Mouse (Mus musculus): ENCODE results near the gene Hoxd10.

Gene Hoxd10

DNA sequence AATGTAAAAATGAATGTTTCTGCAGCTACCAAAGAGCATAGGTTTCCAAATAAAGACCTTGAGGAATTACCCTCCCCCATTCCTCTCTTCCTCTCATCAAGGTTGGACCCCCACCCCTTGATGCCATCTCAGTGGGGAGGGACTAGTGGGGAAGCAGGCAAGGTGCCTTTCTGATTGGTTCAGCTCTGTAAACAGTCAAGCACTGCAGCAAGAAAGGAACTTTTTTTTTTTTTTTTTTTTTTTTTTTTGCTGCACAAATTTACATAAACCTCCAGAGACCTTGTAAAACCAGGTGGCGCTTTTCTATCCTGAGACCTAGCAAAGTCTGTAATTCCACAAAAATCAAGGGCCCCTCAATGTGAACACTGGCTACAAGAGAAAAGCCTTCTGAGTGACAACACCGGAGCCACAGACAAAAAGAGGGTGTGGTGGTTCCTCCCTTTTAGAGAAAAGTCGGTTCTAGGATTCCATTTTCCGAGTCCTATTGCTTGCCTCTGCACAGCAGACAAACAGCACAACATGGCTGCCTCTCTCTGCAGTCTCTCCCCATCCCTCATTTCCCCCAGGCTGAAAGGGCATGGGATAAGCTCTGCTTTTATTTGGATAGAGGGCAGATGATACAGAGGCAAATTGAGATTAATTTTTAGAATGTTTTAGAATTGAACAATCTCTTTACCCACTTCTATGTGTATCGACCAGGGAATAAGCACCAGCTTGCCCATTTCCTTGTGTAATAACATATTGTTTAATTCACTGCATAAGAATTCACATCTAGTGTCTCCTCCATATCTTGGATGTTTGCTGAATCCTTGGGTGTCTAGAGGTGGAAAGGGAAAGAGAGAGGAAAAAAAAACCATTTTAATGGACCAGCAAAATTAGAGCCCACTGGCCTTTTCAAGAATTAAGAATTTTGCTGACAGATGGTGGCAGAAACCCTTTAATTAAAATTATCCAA is 18.0 kb downstream of the Hoxd10 start:
- no peak for DNase-seq (ENCODE audit: low spot score)

GRCm38 (mm10) chr2:74710929-74711543 is 19.3 kb downstream of the Hoxd10 start:
- no peak for DNase-seq (ENCODE audit: low spot score)

DNA sequence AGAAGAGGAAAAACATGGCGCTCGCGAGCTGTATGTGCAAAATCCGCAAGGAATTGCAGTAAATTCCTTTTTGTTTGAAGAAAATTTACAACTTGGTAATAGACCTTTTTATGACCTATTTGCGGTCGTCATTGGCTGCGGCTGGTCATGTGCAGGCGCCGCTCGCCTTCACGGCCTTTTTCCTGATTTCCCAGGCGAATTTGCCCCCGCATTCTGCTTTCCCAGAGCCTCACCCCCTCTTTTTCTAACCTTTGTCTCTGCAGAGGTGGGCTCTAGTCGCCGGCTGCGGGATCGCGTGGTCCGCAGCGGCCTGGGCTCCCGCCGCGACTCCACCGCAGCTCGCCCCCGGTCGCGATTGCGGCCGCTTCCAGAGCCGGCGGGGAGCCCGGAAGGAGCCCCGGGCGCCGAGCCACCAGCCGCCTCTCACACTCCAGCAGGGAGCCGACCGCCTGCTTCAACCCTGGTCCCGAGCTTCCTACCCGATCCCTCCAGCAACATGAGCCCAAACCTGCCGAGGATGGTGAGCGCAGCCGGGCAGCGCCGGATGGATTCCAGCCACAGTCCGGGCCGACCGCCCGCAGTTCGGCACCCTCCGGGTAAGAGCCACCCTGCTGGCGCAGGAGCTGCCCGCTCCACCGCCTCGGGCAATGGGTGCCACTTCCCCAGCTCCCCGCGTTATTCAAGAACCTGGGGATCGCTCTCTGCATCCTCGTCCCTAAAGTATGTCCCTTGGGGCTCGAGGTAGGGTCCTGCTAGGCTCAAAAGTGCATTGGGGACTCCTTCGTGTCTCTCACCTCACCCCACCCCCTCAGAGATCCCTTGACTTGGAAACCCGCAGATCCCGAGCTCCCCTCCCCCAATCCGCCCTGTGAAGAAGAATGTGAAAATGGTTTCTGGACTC is 20.2 kb downstream of the Hoxd10 start, which contains the start of the genes Hoxd3 and Hoxd4:
Gene Hoxd3, plus strand, starts transcription at position 207 of the 901 bp plus-strand sequence.
Gene Hoxd4, plus strand, starts transcription at position 209 of the 901 bp plus-strand sequence.
- DNase-seq (ENCODE audit: low spot score) = no peak

- DNase-seq (ENCODE audit: low spot score) = no peak
These were observed 21.8 kb downstream of the Hoxd10 start for GRCm38 (mm10) chr2:74713239-74714150.

DNA sequence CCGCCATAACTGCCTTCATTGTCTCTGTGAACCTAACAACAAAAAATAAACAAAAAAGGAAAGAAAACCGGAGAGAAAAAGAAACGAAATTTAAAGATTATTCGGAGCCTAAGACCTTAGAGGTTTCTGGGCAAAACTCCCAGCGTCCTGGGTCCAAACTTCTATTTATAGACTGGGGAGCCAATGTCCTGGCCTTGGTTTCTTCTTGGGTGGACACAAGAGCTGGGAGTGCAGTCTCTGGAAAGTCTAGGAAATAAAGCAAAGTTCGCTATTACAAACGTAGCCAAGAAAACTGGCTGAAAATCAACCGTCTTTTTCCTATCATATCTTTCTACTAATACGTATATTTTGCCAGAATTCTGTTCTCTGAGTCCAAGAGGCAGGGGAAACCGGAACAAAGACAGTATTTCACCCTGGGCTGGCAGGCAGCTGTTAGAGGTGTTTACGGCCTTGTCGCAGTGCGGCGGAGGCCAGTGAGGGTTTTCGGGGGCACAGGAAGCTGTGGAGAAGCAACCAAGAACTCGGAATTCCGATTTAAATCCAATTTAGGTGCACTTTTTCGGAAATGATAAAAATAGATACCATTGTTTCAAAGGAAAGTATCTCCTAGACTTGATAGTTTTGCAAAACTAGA is 22.5 kb downstream of the Hoxd10 start:
- DNase-seq (ENCODE audit: low spot score) = no peak

GRCm38 (mm10) chr2:74714881-74715280 is 23.2 kb downstream of the Hoxd10 start:
- no peak for DNase-seq (ENCODE audit: low spot score)

DNA sequence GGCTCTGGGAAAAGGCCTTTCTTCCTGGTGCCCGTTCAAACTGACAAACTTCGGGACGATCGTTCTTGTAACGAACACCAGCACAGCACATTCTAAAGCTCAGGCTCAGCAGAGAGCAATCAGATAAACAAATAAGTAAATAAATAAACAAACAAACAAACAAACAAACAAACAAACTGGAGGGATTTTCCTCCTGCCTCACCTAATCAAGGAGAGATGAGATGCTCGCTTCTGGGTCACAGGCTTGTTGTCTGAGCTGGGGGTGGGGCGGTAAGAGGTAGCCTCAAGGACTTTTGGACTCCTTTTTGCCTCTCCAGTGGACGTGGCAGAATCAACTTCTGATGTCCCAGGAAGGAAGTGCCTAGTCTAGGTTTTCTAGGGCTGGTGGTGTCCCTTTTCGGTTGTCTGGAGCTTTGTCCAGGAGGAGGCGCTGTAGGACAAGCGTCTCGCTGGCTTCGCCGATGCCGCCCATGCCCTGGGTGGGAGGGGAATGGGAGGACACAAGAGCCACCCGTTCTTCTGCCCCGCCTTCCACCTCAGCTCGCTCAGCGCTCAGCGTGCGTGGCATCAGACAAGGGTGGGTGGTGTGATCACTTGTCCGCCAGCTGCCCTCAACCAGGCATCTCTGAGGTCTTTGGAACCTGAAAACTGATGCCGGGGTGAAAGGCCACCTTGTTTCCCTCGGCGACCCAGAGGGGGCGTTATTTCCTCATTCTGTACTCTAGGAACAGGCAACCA is 23.9 kb downstream of the Hoxd10 start:
- DNase-seq (ENCODE audit: low spot score) = no peak

- no peak for DNase-seq (ENCODE audit: low spot score)
These were observed 28.7 kb downstream of the Hoxd10 start for GRCm38 (mm10) chr2:74720384-74720783.

DNA sequence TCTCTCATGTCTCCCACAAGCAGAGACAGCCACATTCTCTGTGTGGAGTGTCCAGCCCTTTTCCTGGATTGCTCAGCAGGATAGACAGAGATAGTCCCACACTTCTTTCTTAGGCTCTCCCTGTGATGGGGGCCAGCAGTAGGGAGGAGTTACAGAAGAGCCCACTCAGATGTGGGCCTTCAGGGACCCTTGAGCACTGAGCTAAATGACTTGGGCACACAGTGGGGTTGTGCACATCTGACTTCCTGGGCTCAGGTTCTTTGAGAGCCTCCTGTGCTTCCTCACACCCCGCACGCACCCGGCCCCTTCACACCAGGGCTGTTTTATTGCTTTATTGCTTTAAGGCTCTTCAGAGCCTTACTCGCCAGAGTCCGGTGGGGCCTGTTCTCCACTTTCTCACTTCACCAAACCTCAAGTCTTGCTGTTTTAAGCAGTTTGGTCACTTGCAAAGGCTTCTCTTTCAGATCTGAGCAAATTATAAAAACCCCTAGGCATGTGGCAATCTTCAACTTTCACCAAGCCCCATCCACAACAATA is 29.3 kb downstream of the Hoxd10 start:
- no peak for DNase-seq (ENCODE audit: low spot score)

- no peak for DNase-seq (ENCODE audit: low spot score)
These were observed 30.2 kb downstream of the Hoxd10 start for GRCm38 (mm10) chr2:74721882-74722281.

- no peak for DNase-seq (ENCODE audit: low spot score)
These were observed 31.2 kb downstream of the Hoxd10 start for GRCm38 (mm10) chr2:74722949-74723348.

DNA sequence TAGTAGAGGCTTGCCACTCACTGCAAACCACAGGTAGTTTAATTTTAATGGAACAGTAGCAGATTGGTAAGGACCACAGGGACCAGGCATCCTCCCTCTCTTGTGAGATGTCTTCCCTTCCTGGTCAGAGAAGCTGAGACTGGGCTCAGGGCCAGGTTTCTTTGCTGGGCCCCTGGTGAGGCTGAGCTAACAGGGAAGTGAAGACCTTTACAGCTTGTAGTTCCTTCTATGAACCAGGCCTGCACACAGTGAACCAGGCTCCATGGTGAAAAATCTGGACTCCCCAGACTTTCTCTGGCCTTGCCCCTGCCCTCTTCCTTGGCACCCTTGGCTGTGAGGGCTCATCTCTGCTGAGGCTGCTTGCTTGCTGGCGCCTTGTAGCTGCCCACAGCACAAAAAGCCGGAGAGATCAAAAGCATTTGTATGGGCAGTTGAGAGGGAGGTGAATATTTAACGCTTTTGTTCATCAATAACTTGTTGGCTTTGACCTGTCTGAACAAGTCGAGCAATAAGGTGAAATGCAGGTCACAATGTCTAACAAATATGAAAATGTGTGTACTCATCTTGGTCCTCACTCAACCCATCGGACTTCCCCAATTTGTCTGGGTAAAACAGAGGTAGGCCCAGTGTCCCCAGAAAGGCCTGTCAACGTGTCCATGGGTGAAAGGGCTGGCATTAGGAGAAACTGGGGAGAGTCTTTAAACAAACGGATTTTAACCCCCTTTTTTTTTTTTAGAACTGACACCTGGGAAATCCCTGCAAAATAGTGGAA is 32.7 kb downstream of the Hoxd10 start:
- no peak for DNase-seq (ENCODE audit: low spot score)

- DNase-seq (ENCODE audit: low spot score) = no peak
These were observed 33.4 kb downstream of the Hoxd10 start for GRCm38 (mm10) chr2:74725171-74725570.

- no peak for DNase-seq (ENCODE audit: low spot score)
These were observed 34.8 kb downstream of the Hoxd10 start, which contains the start of gene Gm28230 for GRCm38 (mm10) chr2:74726551-74726950. TSS of gene Gm28230 (plus strand) at chr2:74726728.

DNA sequence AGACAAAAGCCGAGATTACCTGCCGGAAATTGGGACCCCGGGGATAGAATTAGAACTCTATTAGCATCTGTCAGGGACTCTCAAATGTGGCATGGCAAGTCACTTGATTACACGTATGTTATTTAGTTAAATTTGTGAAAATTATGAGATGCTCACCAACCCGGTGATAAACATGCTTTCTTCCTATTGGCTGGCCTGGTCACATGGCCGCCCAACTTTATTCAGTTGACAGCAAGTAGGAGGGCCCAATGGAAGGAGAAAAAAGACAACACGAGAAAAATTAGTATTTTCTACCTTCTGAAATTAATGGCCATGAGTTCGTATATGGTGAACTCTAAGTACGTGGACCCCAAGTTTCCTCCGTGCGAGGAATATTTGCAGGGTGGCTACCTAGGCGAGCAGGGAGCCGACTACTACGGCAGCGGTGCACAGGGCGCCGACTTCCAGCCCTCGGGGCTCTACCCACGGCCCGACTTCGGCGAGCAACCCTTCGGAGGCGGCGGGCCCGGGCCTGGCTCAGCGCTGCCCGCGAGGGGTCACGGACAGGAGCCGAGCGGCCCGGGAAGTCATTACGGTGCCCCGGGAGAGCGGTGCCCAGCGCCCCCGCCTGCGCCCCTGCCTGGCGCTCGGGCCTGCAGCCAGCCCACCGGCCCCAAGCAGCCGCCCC is 35.4 kb downstream of the Hoxd10 start:
- no peak for DNase-seq (ENCODE audit: low spot score)

DNA sequence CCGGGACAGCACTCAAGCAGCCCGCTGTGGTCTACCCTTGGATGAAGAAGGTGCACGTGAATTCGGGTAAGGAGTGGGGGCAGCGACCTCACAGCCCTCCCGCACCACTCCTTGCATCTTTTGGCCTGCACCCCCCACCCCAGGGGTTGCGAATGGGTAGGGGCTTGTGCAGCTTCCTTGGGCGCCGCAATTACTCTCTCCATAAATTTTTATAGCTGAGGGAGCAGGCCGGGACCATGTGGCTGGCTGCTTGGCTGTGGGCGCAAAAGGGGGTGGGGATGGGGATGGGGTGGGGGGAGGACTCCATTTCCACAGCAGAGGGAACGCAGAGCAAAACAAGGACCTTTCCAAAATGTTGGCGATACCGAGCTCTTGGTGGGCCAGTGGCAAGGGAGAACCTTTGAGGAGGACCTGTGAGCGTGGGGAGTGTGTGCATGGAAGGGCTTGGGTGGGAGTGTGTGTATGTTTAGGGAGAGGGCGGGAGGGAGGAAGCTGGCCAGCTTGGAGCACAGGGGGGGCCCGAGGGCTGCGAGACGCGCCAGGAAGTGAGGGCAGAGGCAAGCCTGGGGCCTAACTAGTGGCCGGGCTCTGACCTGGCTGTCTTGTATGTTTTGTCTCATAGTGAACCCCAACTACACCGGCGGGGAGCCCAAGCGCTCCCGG is 36.0 kb downstream of the Hoxd10 start:
- DNase-seq (ENCODE audit: low spot score) = no peak

- DNase-seq (ENCODE audit: low spot score) = no peak
These were observed 36.6 kb downstream of the Hoxd10 start for GRCm38 (mm10) chr2:74728303-74728680.

DNA sequence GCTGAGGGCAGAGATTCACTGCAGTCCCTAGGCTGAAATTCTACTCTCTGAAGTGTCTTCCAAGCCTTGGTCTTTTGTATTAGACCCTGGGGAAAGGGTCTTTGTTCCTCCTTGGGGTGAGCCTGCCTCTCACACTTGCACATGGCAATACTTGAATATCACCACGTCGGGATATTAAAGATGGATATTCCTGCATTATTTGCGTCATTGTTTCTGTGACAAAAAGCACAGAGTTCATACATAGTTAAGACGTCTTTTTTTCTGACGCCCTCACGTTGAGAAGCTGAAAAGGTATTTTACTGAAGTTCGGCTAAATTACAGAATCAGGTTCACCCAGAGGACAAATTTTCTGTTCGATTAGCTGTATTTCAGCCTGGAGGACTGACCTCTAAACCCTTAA is 38.6 kb downstream of the Hoxd10 start:
- DNase-seq (ENCODE audit: low spot score) = no peak
